Mouse (Mus musculus): ENCODE results near the gene Tef.

Gene Tef

GRCm38 (mm10) chr15:81851375-81851774 lies 49.2 kb downstream of the Tef start:
- DNase-seq, result no peak

- no peak for DNase-seq
Measured at GRCm38 (mm10) chr15:81852411-81853000, 50.3 kb downstream of the Tef start.

- DNase-seq, result no peak
Measured at GRCm38 (mm10) chr15:81853081-81853480, 50.9 kb downstream of the Tef start.

GRCm38 (mm10) chr15:81856030-81856790 lies 54.0 kb downstream of the Tef start:
- peak; percentile 91 for DNase-seq

GRCm38 (mm10) chr15:81856938-81857723 lies 54.9 kb downstream of the Tef start:
- no peak for DNase-seq

- no peak for DNase-seq
Measured at GRCm38 (mm10) chr15:81857724-81858116, 55.5 kb downstream of the Tef start.

- DNase-seq, result peak; percentile 92 to 94
Measured at GRCm38 (mm10) chr15:81858138-81858516, 55.9 kb downstream of the Tef start.

GRCm38 (mm10) chr15:81858517-81859329 lies 56.5 kb downstream of the Tef start, which contains the start of gene Tob2:
Gene Tob2 (minus strand): TSS chr15:81858796.
- DNase-seq, result peak; percentile 67 to 77

- DNase-seq, result peak; percentile 90 to 96
Measured at GRCm38 (mm10) chr15:81859330-81860255, 57.4 kb downstream of the Tef start.

- peak in 1 of 2 experiments; percentile 31 for DNase-seq
Measured at GRCm38 (mm10) chr15:81860471-81861135, 58.4 kb downstream of the Tef start.

- no peak for DNase-seq
Measured at GRCm38 (mm10) chr15:81864238-81864637, 62.0 kb downstream of the Tef start.

GRCm38 (mm10) chr15:81869985-81870384 lies 67.8 kb downstream of the Tef start:
- DNase-seq, result no peak

GRCm38 (mm10) chr15:81871604-81872261 lies 69.5 kb downstream of the Tef start, which contains the start of gene Phf5a:
Gene Phf5a (minus strand): TSS chr15:81871911.
- DNase-seq, result peak; percentile 84 to 88

- peak; percentile 99 to 100 for DNase-seq
Measured at GRCm38 (mm10) chr15:81872262-81873136, 70.3 kb downstream of the Tef start, which contains the start of gene Aco2. Gene Aco2 (plus strand): TSS chr15:81872309.

Measured in kidney, adult 8-10 months (tissue).